Mouse (Mus musculus) CH12.LX (cell line): ENCODE data around the gene Myo1h.

ENCODE experiments used
- CHD1 ChIP-seq: IDR thresholded peaks from 2 replicates; pipeline ENCODE4 v1.6.1; 2012; ENCODE audit warnings: low read depth, low read length, improper control_type of control experiment, inconsistent platforms
- GABPA ChIP-seq: IDR thresholded peaks from 2 replicates; pipeline ENCODE4 v1.6.1; 2012; ENCODE audit warnings: low read depth, low read length, improper control_type of control experiment, inconsistent platforms; ENCODE audit not compliant: insufficient replicate concordance

- TF ChIP-seq CHD1: no peak
- TF ChIP-seq GABPA: no peak
These were observed 58.0 kb downstream of the Myo1h start for GRCm38 (mm10) chr5:114347005-114347404.
